Mouse (Mus musculus) intestine, postnatal 0 days (tissue): Measurements from ENCODE around the gene Adamts9. TPM values are rescaled to one million over a fixed set of nuclear protein-coding genes. Genes with fewer than 3 reads are reported as not detected.
A peak's percentile ranks its signal among the peaks of the same experiment; 100 is the strongest.

Source experiments
- ATAC-seq: fragments of 200-750 bp; cut with Nextera tagmentation; 2 replicates; pipeline ENCODE4 v1.8.0; 2017; ENCODE audit warnings: mild to moderate bottlenecking, moderate TSS enrichment, moderate library complexity
- H3K27ac ChIP-seq: fragments of 300-500 bp; sonication (generic); 2 replicates; pipeline ENCODE4 v1.5.1; 2014; ENCODE audit warnings: mild to moderate bottlenecking, low read depth, low read length, moderate library complexity
- H3K27me3 ChIP-seq: fragments of 300-500 bp; sonication (generic); replicated peaks from 2 replicates; pipeline ENCODE4 v1.6.1; 2014; ENCODE audit warnings: low read length, mixed read lengths; ENCODE audit not compliant: control insufficient read depth, insufficient read depth
- H3K36me3 ChIP-seq: fragments of 300-500 bp; sonication (generic); 2 replicates; pipeline ENCODE4 v1.6.1; 2014; ENCODE audit warnings: mild to moderate bottlenecking, moderate library complexity; ENCODE audit not compliant: control insufficient read depth, insufficient read depth
- H3K4me1 ChIP-seq: fragments of 300-500 bp; sonication (generic); replicated peaks from 2 replicates; pipeline ENCODE4 v1.6.1; 2014; ENCODE audit warnings: antibody characterized with exemption, low read length, mixed read lengths; ENCODE audit not compliant: control insufficient read depth, insufficient read depth
- H3K4me2 ChIP-seq: fragments of 300-500 bp; sonication (generic); replicated peaks from 2 replicates; pipeline ENCODE4 v1.6.1; 2014; ENCODE audit warnings: low read depth, mild to moderate bottlenecking, moderate library complexity
- H3K4me3 ChIP-seq: fragments of 300-500 bp; sonication (generic); 2 replicates; pipeline ENCODE4 v1.5.1; 2014; ENCODE audit warnings: low read depth, low read length
- H3K9ac ChIP-seq: fragments of 300-500 bp; sonication (generic); 2 replicates; pipeline ENCODE4 v1.6.1; 2014; ENCODE audit warnings: mild to moderate bottlenecking, low read depth, low read length
- H3K9me3 ChIP-seq: fragments of 300-500 bp; sonication (generic); 2 replicates; pipeline ENCODE4 v1.6.1; 2016; ENCODE audit warnings: mixed run types; ENCODE audit not compliant: control insufficient read depth
- CTCF ChIP-seq: sonication (generic); IDR thresholded peaks from 2 replicates; pipeline ENCODE4 v1.5.1; 2016; ENCODE audit warnings: low read depth, mild to moderate bottlenecking, control low read depth, antibody characterized with exemption, moderate library complexity
- WGBS: fragments of 180-500 bp; shearing (Covaris S2); extraction: QIAGEN DNeasy Blood & Tissue Kit; methylation state at CpG from one replicate; pipeline ENCODE4 v1.1.7; 2014; 5-methylcytosine and 5-hydroxymethylcytosine counted together
- polyA plus RNA-seq: library from polyadenylated mRNA; unstranded; fragments of >200 nt; fragmentation: Nextera tagmentation; extraction: Ambion mirVana; gene quantifications from 2 replicates; pipeline ENCODE4 v1.2.1, GENCODE M21; 2015

Adamts9 gene
- polyA plus RNA-seq, 1 experiment from 2014 or later: 2.2 TPM

- Histone ChIP-seq H3K9me3 (no peaks in the 10 kb centered on the region), H3K27me3 (no peaks in the 10 kb centered on the region), H3K4me1 (no peaks in the 10 kb centered on the region), H3K36me3 (no peaks in the 10 kb centered on the region; the same call in 1 of the 2 replicates), H3K9ac (no peak overlapping the region), H3K4me2 (no peak overlapping the region), H3K4me3 (no peak overlapping the region), H3K27ac (no peak overlapping the region)
- ATAC-seq: no peak
- TF ChIP-seq CTCF: no peak
- 88% methylated on average over 11 of the region's 11 CpGs for WGBS
These were observed 140.9 kb downstream of the Adamts9 start for GRCm38 (mm10) chr6:92802421-92802820.

- Histone ChIP-seq H3K27me3 (no peaks in the 10 kb centered on the region), H3K4me2 (no peak overlapping the region), H3K9me3 (no peaks in the 10 kb centered on the region), H3K4me1 (no peaks in the 10 kb centered on the region), H3K36me3 (no peaks in the 10 kb centered on the region; the same call in 1 of the 2 replicates), H3K27ac (no peak overlapping the region), H3K4me3 (no peak overlapping the region), H3K9ac (no peak overlapping the region)
- no peak for TF ChIP-seq CTCF
- ATAC-seq: no peak
- 81% methylated on average over 2 of the region's 2 CpGs for WGBS
These were observed 141.8 kb downstream of the Adamts9 start for GRCm38 (mm10) chr6:92801462-92801861.

- no peaks in the 10 kb centered on the region for H3K9me3 ChIP-seq
- no peak overlapping the region for H3K4me3 ChIP-seq
- H3K36me3 ChIP-seq: no peaks in the 10 kb centered on the region
- no peak overlapping the region for H3K27ac ChIP-seq
- no peaks in the 10 kb centered on the region for H3K4me1 ChIP-seq
- ATAC-seq: no peak
- H3K4me2 ChIP-seq: no peak overlapping the region
- 77% methylated on average over 6 of the region's 6 CpGs for WGBS
- TF ChIP-seq CTCF: no peak
- no peak overlapping the region for H3K9ac ChIP-seq
- H3K27me3 ChIP-seq: no peaks in the 10 kb centered on the region
These were observed 149.5 kb downstream of the Adamts9 start for GRCm38 (mm10) chr6:92793804-92794203.

GRCm38 (mm10) chr6:92787376-92787712 is 155.9 kb downstream of the Adamts9 start:
- TF ChIP-seq CTCF: peak; percentile 87
- no peak overlapping the region for H3K9ac ChIP-seq
- H3K27me3 ChIP-seq: 0 out of 2 replicates have a peak, but pooled peaks cover 9% of the 10 kb centered on the region
- H3K4me2 ChIP-seq: peak overlapping the region; percentile 51
- ATAC-seq: no peak
- 4% methylated on average over 12 of the region's 12 CpGs for WGBS
- no peaks in the 10 kb centered on the region for H3K4me1 ChIP-seq
- no peak overlapping the region for H3K27ac ChIP-seq
- no peaks in the 10 kb centered on the region for H3K9me3 ChIP-seq
- no peaks in the 10 kb centered on the region for H3K36me3 ChIP-seq
- H3K4me3 ChIP-seq: no peak overlapping the region

GRCm38 (mm10) chr6:92786701-92787375 is 156.5 kb downstream of the Adamts9 start:
- no peak overlapping the region for H3K4me3 ChIP-seq
- no peak for TF ChIP-seq CTCF
- no peak overlapping the region for H3K9ac ChIP-seq
- no peaks in the 10 kb centered on the region for H3K4me1 ChIP-seq
- peak overlapping the region; percentile 51 for H3K4me2 ChIP-seq
- no peaks in the 10 kb centered on the region for H3K9me3 ChIP-seq
- H3K36me3 ChIP-seq: no peaks in the 10 kb centered on the region
- H3K27me3 ChIP-seq: 0 out of 2 replicates have a peak, but pooled peaks cover 9% of the 10 kb centered on the region
- no peak overlapping the region for H3K27ac ChIP-seq
- no peak for ATAC-seq
- 26% methylated on average over 20 of the region's 20 CpGs for WGBS

- Histone ChIP-seq H3K36me3 (no peaks in the 10 kb centered on the region), H3K27ac (no peak overlapping the region), H3K4me2 (no peak overlapping the region), H3K4me1 (no peaks in the 10 kb centered on the region), H3K9ac (no peak overlapping the region), H3K27me3 (0 out of 2 replicates have a peak, but pooled peaks cover 9% of the 10 kb centered on the region), H3K4me3 (no peak overlapping the region), H3K9me3 (no peaks in the 10 kb centered on the region)
- ATAC-seq: no peak
- peak; percentile 87 for TF ChIP-seq CTCF
- WGBS: 19% methylated on average over 7 of the region's 7 CpGs
These were observed 158.5 kb downstream of the Adamts9 start for GRCm38 (mm10) chr6:92784782-92785181.
